Mouse (Mus musculus) CD4-positive, CD25-positive, alpha-beta regulatory T cell, adult 4 months (primary cell): ENCODE results near the gene Btk. TPM values are rescaled to one million over a fixed set of nuclear protein-coding genes. Genes with fewer than 3 reads are reported as not detected.
A peak's percentile ranks its signal among the peaks of the same experiment; 100 is the strongest.

Experiments used
- ATAC-seq: one replicate; pipeline ENCODE4 v1.8.0; 2017
- polyA plus RNA-seq, 2 experiments: library from polyadenylated mRNA; unstranded; fragments of 100-300 nt; shearing (Covaris generic); gene quantifications; one replicate each; pipeline ENCODE4 v1.2.1; 2017

Gene Btk
- polyA plus RNA-seq, 2 experiments from 2014 or later = 0.38 to 2.2 TPM

GRCm38 (mm10) chrX:134580528-134581305, 2.7 kb downstream of the Btk start:
- ATAC-seq = no peak

DNA sequence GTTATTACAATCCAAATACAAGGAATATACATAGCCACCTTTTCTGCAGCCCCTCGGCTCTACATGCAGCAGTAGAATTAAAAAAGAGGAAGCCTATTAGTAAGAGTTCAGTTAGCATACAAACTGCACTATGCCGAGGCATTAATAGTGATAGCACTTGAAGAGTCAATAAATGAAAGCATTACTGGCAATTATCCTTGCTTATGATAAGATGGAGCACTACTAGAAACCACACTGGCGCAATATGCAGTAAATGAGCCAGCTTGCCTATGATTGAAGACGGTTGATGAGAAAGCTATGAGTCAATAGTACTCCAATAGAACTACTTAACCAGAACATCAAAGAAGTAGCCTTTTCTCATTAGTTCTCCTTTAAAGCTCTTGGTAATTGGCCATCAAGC, 5.5 kb downstream of the Btk start:
- ATAC-seq = no peak

GRCm38 (mm10) chrX:134566536-134567222, 16.7 kb downstream of the Btk start:
- ATAC-seq = peak; percentile 88

- ATAC-seq = peak; percentile 46
Measured at GRCm38 (mm10) chrX:134564326-134564725, 19.0 kb downstream of the Btk start.

DNA sequence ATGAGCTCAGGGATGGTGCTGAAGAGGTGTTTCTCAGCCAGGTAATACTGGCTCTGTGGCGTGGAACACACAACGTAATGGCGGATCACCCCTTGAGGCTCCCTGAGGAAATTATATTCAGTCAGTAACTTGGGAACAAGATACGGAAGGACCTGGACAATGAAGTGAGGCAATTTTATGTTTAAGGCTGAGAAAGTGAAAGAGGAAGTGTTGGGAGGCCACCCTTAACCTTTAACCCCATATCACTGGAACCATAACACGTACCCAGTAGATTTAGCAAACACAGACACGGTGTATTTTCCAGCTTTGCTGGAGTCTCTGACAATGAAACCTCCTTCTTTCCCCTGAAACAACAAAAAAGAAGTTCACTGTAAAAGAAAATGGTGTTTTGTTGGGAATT, 28.9 kb downstream of the Btk start:
- ATAC-seq = no peak

DNA sequence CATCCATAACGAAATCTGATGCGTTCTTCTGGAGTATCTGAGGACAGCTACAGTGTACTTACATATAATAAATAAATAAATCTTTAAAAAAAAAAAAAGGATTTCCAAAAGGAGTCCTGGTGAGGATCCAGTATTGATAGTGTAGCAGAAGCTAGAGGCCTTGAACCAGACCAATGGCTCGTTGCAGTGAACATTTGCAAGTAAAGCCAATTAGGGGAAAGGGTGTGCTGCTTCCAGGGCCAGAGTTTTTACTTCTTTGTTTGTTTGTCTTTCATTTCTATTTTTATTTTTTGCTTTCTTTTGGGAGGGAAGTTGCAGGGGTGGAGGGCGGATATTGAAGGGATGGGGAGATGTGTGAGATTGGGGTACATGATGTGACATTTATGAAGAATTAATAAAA, 30.0 kb downstream of the Btk start:
- no peak for ATAC-seq

DNA sequence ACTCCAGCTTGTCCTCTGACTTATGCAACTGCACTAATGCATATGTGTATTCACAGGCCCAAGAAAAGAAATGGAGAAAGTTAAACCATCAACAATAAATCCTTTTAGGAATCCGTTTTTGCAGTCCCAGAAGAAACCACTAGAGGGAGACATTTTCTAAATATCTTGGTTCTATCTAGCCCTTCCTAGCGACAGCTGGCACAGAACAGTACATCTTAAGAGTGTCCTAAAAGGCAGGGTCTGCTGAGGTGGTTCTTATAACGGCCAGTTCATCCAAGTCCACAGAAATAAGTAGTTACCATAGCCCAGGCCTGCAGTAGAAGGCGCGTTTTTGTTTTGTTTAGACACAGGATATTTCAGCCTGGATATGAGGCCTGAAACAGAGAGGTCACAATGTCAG, 32.5 kb downstream of the Btk start:
- peak; percentile 77 for ATAC-seq

GRCm38 (mm10) chrX:134547330-134547729, 36.0 kb downstream of the Btk start:
- no peak for ATAC-seq

DNA sequence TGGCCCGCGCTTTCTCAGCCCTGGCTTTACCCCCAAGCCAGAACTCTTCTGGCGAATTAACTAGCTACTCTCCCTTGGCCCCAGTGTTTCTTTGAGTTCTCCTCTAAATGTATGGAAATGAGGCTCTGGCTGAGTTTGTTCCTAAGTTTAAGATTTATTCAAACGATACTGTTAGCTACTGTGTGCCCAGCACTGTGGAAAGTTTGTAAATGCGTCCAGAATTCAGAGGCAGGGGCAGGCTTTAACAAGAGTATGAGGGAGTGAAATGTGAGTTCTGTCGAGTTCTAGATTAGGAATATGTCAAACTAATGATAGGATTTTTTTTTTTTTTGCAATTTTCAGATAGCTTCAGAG, 41.4 kb downstream of the Btk start:
- ATAC-seq = peak; percentile 13

GRCm38 (mm10) chrX:134541145-134541954, 42.0 kb downstream of the Btk start, which contains the start of gene Timm8a1:
Timm8a1 (minus strand) TSS chrX:134541865.
- ATAC-seq = peak; percentile 77

- ATAC-seq = peak; percentile 6
Measured at GRCm38 (mm10) chrX:134540414-134541135, 42.8 kb downstream of the Btk start.

DNA sequence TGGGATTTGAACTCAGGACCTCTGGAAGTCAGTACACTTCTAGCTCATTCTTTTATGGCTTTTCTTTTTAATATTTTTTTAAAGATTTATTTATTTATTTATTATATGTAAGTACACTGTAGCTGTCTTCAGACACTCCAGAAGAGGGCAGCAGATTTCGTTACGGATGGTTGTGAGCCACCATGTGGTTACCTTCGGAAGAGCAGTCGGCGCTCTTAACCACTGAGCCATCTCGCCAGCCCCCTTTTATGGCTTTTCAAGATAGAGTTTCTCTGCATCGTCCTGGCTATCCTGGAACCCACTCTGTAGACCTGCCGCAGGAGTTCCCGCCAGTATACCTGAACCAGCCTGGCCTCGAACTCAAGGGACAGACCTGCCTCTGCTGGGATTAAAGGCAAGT, 43.6 kb downstream of the Btk start:
- ATAC-seq = peak; percentile 57

DNA sequence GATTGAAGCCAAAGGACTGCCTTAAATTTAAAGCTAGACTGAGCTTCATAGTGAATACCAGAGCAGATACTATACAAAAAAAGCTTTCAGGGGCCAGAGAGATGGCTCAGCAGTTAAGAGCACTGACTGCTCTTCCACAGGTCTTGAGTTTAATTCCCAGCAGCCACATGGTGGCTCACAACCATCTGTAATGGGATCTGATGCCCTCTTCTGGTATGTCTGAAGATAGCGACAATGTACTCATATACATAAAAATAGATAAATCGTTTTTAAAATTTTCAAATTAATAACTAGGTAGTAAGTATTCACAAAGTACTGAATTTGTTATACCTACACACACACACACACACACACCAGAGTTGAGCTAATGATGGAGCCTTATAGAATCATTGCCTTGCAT, 50.0 kb downstream of the Btk start:
- ATAC-seq = no peak

DNA sequence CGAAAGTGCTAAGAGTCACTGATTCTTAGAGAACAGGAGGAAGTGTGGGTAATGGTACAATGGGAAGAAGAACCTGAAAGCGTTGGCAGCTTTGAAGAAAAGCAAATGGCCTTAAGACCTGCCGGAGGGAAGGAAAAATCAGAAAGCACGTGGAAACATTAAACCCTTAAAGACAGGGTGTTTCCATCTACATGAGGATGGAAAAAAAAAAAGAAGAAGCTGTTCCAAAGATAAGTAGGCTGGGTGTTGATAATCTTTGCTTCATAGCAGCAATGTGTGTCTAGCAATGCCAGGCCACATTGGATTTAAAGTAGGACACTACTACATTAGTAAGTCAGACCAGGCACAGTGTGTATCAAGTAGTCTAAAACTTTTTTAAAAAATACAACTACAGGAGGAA, 58.1 kb downstream of the Btk start:
- no peak for ATAC-seq

DNA sequence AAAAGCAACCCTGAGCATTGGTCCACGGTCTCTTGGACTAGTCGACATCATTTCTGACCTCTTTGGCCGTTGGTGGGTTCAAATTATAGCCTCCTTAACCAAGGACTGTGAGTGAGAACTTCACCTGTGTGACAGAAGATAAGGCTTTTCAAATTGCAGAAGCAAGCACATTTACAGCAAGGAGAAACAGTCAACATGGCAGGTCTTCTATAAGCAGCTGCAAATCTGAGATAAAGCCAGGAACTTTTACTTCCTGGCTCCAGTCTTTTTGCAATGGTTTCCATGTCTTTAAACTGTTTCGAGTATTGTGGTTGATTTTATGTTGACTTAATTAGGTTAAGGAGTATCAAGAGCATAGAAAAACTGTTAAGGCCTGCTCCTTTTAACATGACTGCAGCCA, 59.6 kb downstream of the Btk start:
- ATAC-seq = no peak

DNA sequence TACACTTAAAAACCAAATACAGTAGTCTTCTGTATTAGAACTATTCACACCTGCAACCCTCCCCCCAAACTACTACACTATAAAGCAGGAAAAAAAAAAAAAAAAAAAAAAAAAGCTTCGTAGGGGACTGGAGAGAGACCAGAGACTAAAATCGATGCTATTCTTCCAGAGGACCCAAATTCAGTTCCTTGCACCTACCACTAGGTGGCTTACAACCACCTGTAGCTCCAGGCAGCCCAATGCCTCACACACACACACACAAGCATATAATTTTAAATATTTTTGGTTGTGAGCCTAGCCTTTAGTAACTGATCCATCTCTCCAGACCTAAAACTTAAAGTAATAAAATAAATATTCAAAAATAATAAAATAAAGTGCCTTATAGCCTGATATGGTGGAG, 73.9 kb downstream of the Btk start:
- ATAC-seq = peak; percentile 67

DNA sequence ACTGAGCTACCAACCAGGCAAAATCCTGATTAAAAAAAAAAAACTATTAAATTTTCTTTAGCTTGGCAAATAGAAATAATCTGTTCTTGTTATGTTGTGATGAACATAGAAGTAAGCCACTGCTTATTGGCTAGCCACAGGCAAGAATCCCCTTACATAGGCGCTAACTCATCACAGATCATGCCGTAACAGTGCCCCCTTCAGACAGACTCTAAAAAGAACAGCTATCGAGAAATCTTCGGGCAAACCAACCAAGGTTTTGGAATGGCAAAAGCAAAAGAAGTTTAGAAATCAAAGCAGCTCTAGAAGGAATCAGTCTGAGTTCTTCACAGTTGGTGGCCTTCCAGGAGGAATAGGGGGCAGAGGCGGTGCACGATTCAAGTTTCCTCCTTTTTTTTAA, 75.4 kb downstream of the Btk start:
- no peak for ATAC-seq

DNA sequence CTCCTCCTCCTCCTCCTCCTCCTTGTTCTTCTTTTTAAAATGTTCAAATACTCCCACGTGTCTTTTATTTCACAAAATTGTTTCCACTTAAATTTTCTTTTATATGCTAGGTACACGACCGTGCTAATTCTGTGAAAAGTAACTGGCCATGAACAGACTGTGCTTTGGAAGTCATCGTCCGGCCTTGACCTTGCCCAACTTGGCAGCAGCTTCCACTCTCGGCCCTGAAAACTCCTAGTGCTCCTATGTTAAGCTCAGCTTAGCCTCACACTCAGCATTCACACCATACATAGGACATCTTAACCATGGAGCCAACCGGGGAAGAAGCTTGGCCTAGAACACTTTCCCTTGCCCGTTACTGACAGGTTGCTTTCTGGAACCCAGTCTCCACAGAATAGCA, 82.7 kb downstream of the Btk start:
- no peak for ATAC-seq
